In the genomic region with DNA sequence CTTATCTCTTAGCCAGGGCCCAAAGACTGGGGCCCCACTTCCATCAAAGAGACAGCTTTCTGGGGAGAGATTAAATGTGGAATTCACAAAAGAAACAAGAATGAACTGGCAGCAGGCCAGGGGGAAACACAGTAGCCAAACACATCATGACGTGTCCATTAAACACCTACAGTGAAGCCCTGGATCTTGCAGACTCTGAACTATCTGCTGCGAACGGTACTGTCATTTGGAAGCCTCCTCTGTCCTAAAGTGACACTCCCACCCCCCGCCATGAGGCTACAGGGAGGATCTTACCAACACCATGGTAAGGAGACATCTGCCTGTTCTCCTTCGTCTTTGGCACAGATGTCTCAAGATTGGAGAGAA, we compare ENCODE assay signal across 12 mouse cellular contexts. TPM values are rescaled to one million over a fixed set of nuclear protein-coding genes. Genes with fewer than 3 reads are reported as not detected.
DNase-seq lines count a peak whose midpoint lies in the region; ATAC-seq and TF ChIP-seq lines count a peak whose summit lies in the region.
"Had no signal": no experiment of that assay in that cellular context is flagged by ENCODE, and none has a peak within 500 bp of the region (broad histone marks: within the 10 kb centered on the region; RNA-seq: fewer than 3 reads in every experiment).

No protein-coding gene starts in this region.

- peak overlapping the region; percentile 39; the same call in 1 of the 2 replicates for H3K27ac ChIP-seq in intestine, embryonic 14.5 days (ENCODE audit: low read depth)
- H3K27ac ChIP-seq in intestine, embryonic 15.5 days = no peak overlapping the region
- H3K27ac ChIP-seq in lung, embryonic 16.5 days (ENCODE audit: low read length) = peak overlapping the region; percentile 7; the same call in 1 of the 2 replicates
- H3K27ac ChIP-seq in lung, postnatal 0 days (ENCODE audit: low read length) = no peak overlapping the region
- peak overlapping the region; percentile 50 for H3K27ac ChIP-seq in heart, embryonic 15.5 days
- H3K27ac ChIP-seq: limb, embryonic 15.5 days had no signal

- DNase-seq in intestine, embryonic 14.5 days (ENCODE audit: low spot score) = no peak
- no peak for DNase-seq in lung, postnatal 0 days (ENCODE audit: low spot score)
- DNase-seq in spleen, postnatal 10 days (ENCODE audit: low spot score in 2 of 2) = no peak
- no peak for DNase-seq in adrenal gland, postnatal 25 days
- DNase-seq: kidney, adult 9 months had no signal

- TF ChIP-seq EP300 in lung, postnatal 0 days (IDR thresholded peaks at IDR 0.05) = no peak

- H3K9me3 ChIP-seq in intestine, embryonic 14.5 days (ENCODE audit: control insufficient read depth, low read length) = no peaks in the 10 kb centered on the region
- no peaks in the 10 kb centered on the region for H3K9me3 ChIP-seq in intestine, embryonic 15.5 days
- no peaks in the 10 kb centered on the region for H3K9me3 ChIP-seq in lung, embryonic 16.5 days (ENCODE audit: control insufficient read depth, low read length)
- no peaks in the 10 kb centered on the region for H3K9me3 ChIP-seq in lung, postnatal 0 days (ENCODE audit: low read length)
- no peaks in the 10 kb centered on the region for H3K9me3 ChIP-seq in heart, embryonic 15.5 days (replicated peaks)
- H3K9me3 ChIP-seq: limb, embryonic 15.5 days had no signal

- 0 out of 2 replicates have a peak overlapping the region, but pooled peaks have one; percentile 1 for H3K4me2 ChIP-seq in intestine, embryonic 14.5 days (ENCODE audit: low read length)
- H3K4me2 ChIP-seq in intestine, embryonic 15.5 days (replicated peaks) = no peak overlapping the region
- H3K4me2 ChIP-seq in lung, embryonic 16.5 days (ENCODE audit: low read depth, low read length) = peak overlapping the region; percentile 9; the same call in 1 of the 2 replicates
- H3K4me2 ChIP-seq in lung, postnatal 0 days (replicated peaks; ENCODE audit: low read depth, low read length) = no peak overlapping the region
- H3K4me2 ChIP-seq in heart, embryonic 15.5 days = peak overlapping the region; percentile 48
- H3K4me2 ChIP-seq: limb, embryonic 15.5 days had no signal

- H3K27me3 ChIP-seq in intestine, embryonic 14.5 days (replicated peaks; ENCODE audit: control insufficient read depth, insufficient read depth, low read length) = no peaks in the 10 kb centered on the region
- no peaks in the 10 kb centered on the region for H3K27me3 ChIP-seq in intestine, embryonic 15.5 days (replicated peaks)
- H3K27me3 ChIP-seq in lung, embryonic 16.5 days (ENCODE audit: control insufficient read depth, insufficient read depth, low read depth, low read length) = no peaks in the 10 kb centered on the region
- no peaks in the 10 kb centered on the region for H3K27me3 ChIP-seq in lung, postnatal 0 days (replicated peaks; ENCODE audit: insufficient read depth, low read length)
- H3K27me3 ChIP-seq in heart, embryonic 15.5 days = no peaks in the 10 kb centered on the region
- H3K27me3 ChIP-seq: limb, embryonic 15.5 days had no signal

- ATAC-seq in intestine, embryonic 14.5 days (replicated peaks; ENCODE audit: low FRiP score, low TSS enrichment, low read depth) = no peak
- no peak for ATAC-seq in intestine, embryonic 15.5 days
- ATAC-seq in lung, embryonic 16.5 days (ENCODE audit: low read depth) = peak; percentile 30
- no peak for ATAC-seq in lung, postnatal 0 days
- ATAC-seq in heart, embryonic 15.5 days (replicated peaks; ENCODE audit: insufficient number of reproducible peaks, insufficient read depth, low FRiP score, low read depth) = no peak
- ATAC-seq in megakaryocyte progenitor cell, adult 5-6 weeks (replicated peaks; ENCODE audit: poor library complexity) = peak; percentile 24
- ATAC-seq: forebrain, embryonic 16.5 days had no signal

- no peak for TF ChIP-seq CTCF in lung, postnatal 0 days (IDR thresholded peaks at IDR 0.05)

- 24% methylated on average over 5 of the region's 5 CpGs for WGBS in intestine, embryonic 14.5 days
- WGBS in intestine, embryonic 15.5 days = 29% methylated on average over 5 of the region's 5 CpGs
- 16% methylated on average over 5 of the region's 5 CpGs for WGBS in lung, embryonic 16.5 days
- WGBS in lung, postnatal 0 days = 21% methylated on average over 5 of the region's 5 CpGs
- 17% methylated on average over 5 of the region's 5 CpGs for WGBS in heart, embryonic 15.5 days

- H3K36me3 ChIP-seq in intestine, embryonic 14.5 days (ENCODE audit: control insufficient read depth, insufficient read depth, low read length) = no peaks in the 10 kb centered on the region
- no peaks in the 10 kb centered on the region for H3K36me3 ChIP-seq in intestine, embryonic 15.5 days
- no peaks in the 10 kb centered on the region for H3K36me3 ChIP-seq in lung, embryonic 16.5 days (ENCODE audit: control insufficient read depth, insufficient read depth, low read length)
- H3K36me3 ChIP-seq in lung, postnatal 0 days (ENCODE audit: insufficient read depth, low read length) = no peaks in the 10 kb centered on the region
- no peaks in the 10 kb centered on the region for H3K36me3 ChIP-seq in heart, embryonic 15.5 days
- H3K36me3 ChIP-seq: limb, embryonic 15.5 days had no signal

- H3K4me1 ChIP-seq in intestine, embryonic 14.5 days (replicated peaks; ENCODE audit: control insufficient read depth, insufficient read depth, low read length) = peaks cover 22% of the 10 kb centered on the region
- H3K4me1 ChIP-seq in intestine, embryonic 15.5 days (replicated peaks) = peaks cover 15% of the 10 kb centered on the region
- peaks cover 21% of the 10 kb centered on the region for H3K4me1 ChIP-seq in lung, embryonic 16.5 days (replicated peaks; ENCODE audit: control insufficient read depth, insufficient read depth, low read length)
- no peaks in the 10 kb centered on the region for H3K4me1 ChIP-seq in lung, postnatal 0 days (ENCODE audit: insufficient read depth, low read depth, low read length)
- H3K4me1 ChIP-seq in heart, embryonic 15.5 days (replicated peaks) = peaks cover 22% of the 10 kb centered on the region

- no peak overlapping the region for H3K4me3 ChIP-seq in intestine, embryonic 14.5 days (ENCODE audit: low read depth, low read length)
- no peak overlapping the region for H3K4me3 ChIP-seq in intestine, embryonic 15.5 days (replicated peaks)
- no peak overlapping the region for H3K4me3 ChIP-seq in lung, embryonic 16.5 days (ENCODE audit: low read length)
- no peak overlapping the region for H3K4me3 ChIP-seq in lung, postnatal 0 days (ENCODE audit: low read depth, low read length)
- H3K4me3 ChIP-seq in heart, embryonic 15.5 days = peak overlapping the region; percentile 11; the same call in 1 of the 2 replicates
- H3K4me3 ChIP-seq: limb, embryonic 15.5 days had no signal

- no peak overlapping the region for H3K9ac ChIP-seq in intestine, embryonic 14.5 days (ENCODE audit: low read length)
- no peak overlapping the region for H3K9ac ChIP-seq in intestine, embryonic 15.5 days
- no peak overlapping the region for H3K9ac ChIP-seq in lung, embryonic 16.5 days (ENCODE audit: low read length)
- no peak overlapping the region for H3K9ac ChIP-seq in lung, postnatal 0 days (replicated peaks; ENCODE audit: low read depth)
- H3K9ac ChIP-seq in heart, embryonic 15.5 days = no peak overlapping the region
- H3K9ac ChIP-seq: limb, embryonic 15.5 days had no signal

RNA-seq across cellular contexts. Expression of gene Colec11, which starts 1.0 kb away (rescaled TPM):
- 1.1 and 1.2 TPM in 2 replicates for polyA plus RNA-seq in intestine, embryonic 14.5 days (2014; fragmentation: Nextera tagmentation; extraction: Ambion mirVana)
- polyA plus RNA-seq in intestine, embryonic 15.5 days (2015; fragmentation: Nextera tagmentation; extraction: Ambion mirVana) = 1.6 and 1.8 TPM in 2 replicates
- polyA plus RNA-seq in lung, embryonic 16.5 days (2015; fragmentation: Nextera tagmentation; extraction: Ambion mirVana) = 4.3 and 5.0 TPM in 2 replicates
- polyA plus RNA-seq in lung, postnatal 0 days (2015; fragmentation: Nextera tagmentation; extraction: Ambion mirVana) = 2.2 and 2.8 TPM in 2 replicates
- polyA plus RNA-seq in heart, embryonic 15.5 days (2015; fragmentation: Nextera tagmentation; extraction: Ambion mirVana) = 17.5 TPM in 2 replicates
- total RNA-seq in megakaryocyte progenitor cell, adult 5-6 weeks (2015) = not detected in 2 replicates
- total RNA-seq in megakaryocyte progenitor cell, adult 5-6 weeks (2017) = 0.17 and 0.95 TPM in 2 replicates
- 3.7 and 4.0 TPM in 2 replicates for total RNA-seq in adrenal gland, postnatal 25 days (2021)

RNA-seq across cellular contexts. Expression of gene Rps7, which starts 13.6 kb away (rescaled TPM):
- 988 and 1,086 TPM in 2 replicates for polyA plus RNA-seq in intestine, embryonic 14.5 days (2014; fragmentation: Nextera tagmentation; extraction: Ambion mirVana)
- 676 and 798 TPM in 2 replicates for polyA plus RNA-seq in intestine, embryonic 15.5 days (2015; fragmentation: Nextera tagmentation; extraction: Ambion mirVana)
- polyA plus RNA-seq in lung, embryonic 16.5 days (2015; fragmentation: Nextera tagmentation; extraction: Ambion mirVana) = 625 and 691 TPM in 2 replicates
- polyA plus RNA-seq in lung, postnatal 0 days (2015; fragmentation: Nextera tagmentation; extraction: Ambion mirVana) = 575 and 592 TPM in 2 replicates
- 344 and 408 TPM in 2 replicates for polyA plus RNA-seq in heart, embryonic 15.5 days (2015; fragmentation: Nextera tagmentation; extraction: Ambion mirVana)
- total RNA-seq in megakaryocyte progenitor cell, adult 5-6 weeks (2015) = 2,571 and 2,731 TPM in 2 replicates
- total RNA-seq in megakaryocyte progenitor cell, adult 5-6 weeks (2017) = 4,806 and 4,883 TPM in 2 replicates
- total RNA-seq in adrenal gland, postnatal 25 days (2021) = 380 and 399 TPM in 2 replicates

RNA-seq across cellular contexts. Expression of gene Rnaseh1, which starts 27.3 kb away (rescaled TPM):
- 29.2 and 30.0 TPM in 2 replicates for polyA plus RNA-seq in intestine, embryonic 14.5 days (2014; fragmentation: Nextera tagmentation; extraction: Ambion mirVana)
- polyA plus RNA-seq in intestine, embryonic 15.5 days (2015; fragmentation: Nextera tagmentation; extraction: Ambion mirVana) = 26.1 and 27.9 TPM in 2 replicates
- 29.6 and 30.8 TPM in 2 replicates for polyA plus RNA-seq in lung, embryonic 16.5 days (2015; fragmentation: Nextera tagmentation; extraction: Ambion mirVana)
- 18.9 and 21.5 TPM in 2 replicates for polyA plus RNA-seq in lung, postnatal 0 days (2015; fragmentation: Nextera tagmentation; extraction: Ambion mirVana)
- 17.3 and 20.4 TPM in 2 replicates for polyA plus RNA-seq in heart, embryonic 15.5 days (2015; fragmentation: Nextera tagmentation; extraction: Ambion mirVana)
- total RNA-seq in megakaryocyte progenitor cell, adult 5-6 weeks (2015) = 29.7 and 29.9 TPM in 2 replicates
- 25.7 and 31.9 TPM in 2 replicates for total RNA-seq in megakaryocyte progenitor cell, adult 5-6 weeks (2017)
- 16.1 and 19.6 TPM in 2 replicates for total RNA-seq in adrenal gland, postnatal 25 days (2021)

RNA-seq across cellular contexts. Expression of gene Allc, which starts 39.8 kb away (rescaled TPM):
- polyA plus RNA-seq in intestine, embryonic 14.5 days (2014; fragmentation: Nextera tagmentation; extraction: Ambion mirVana) = not detected in 2 replicates
- not detected in 2 replicates for polyA plus RNA-seq in intestine, embryonic 15.5 days (2015; fragmentation: Nextera tagmentation; extraction: Ambion mirVana)
- not detected in 2 replicates for polyA plus RNA-seq in lung, embryonic 16.5 days (2015; fragmentation: Nextera tagmentation; extraction: Ambion mirVana)
- not detected in 2 replicates for polyA plus RNA-seq in lung, postnatal 0 days (2015; fragmentation: Nextera tagmentation; extraction: Ambion mirVana)
- 0.13 TPM in 1 of 2 replicates, not detected in the other for polyA plus RNA-seq in heart, embryonic 15.5 days (2015; fragmentation: Nextera tagmentation; extraction: Ambion mirVana)
- not detected in 2 replicates for total RNA-seq in megakaryocyte progenitor cell, adult 5-6 weeks (2015)
- total RNA-seq in megakaryocyte progenitor cell, adult 5-6 weeks (2017) = not detected in 2 replicates
- total RNA-seq in adrenal gland, postnatal 25 days (2021) = not detected in 2 replicates
- total RNA-seq: heart, adult 18-20 months had no signal
- polyA plus RNA-seq: limb, embryonic 15.5 days had no signal

RNA-seq across cellular contexts. Expression of gene Adi1, which starts 52.9 kb away (rescaled TPM):
- 76.4 and 78.7 TPM in 2 replicates for polyA plus RNA-seq in intestine, embryonic 14.5 days (2014; fragmentation: Nextera tagmentation; extraction: Ambion mirVana)
- polyA plus RNA-seq in intestine, embryonic 15.5 days (2015; fragmentation: Nextera tagmentation; extraction: Ambion mirVana) = 89.4 and 92.1 TPM in 2 replicates
- 83.1 and 84.0 TPM in 2 replicates for polyA plus RNA-seq in lung, embryonic 16.5 days (2015; fragmentation: Nextera tagmentation; extraction: Ambion mirVana)
- polyA plus RNA-seq in lung, postnatal 0 days (2015; fragmentation: Nextera tagmentation; extraction: Ambion mirVana) = 54.5 TPM in 2 replicates
- polyA plus RNA-seq in heart, embryonic 15.5 days (2015; fragmentation: Nextera tagmentation; extraction: Ambion mirVana) = 41.1 and 48.7 TPM in 2 replicates
- total RNA-seq in megakaryocyte progenitor cell, adult 5-6 weeks (2015) = 125 and 137 TPM in 2 replicates
- total RNA-seq in megakaryocyte progenitor cell, adult 5-6 weeks (2017) = 26.7 and 32.3 TPM in 2 replicates
- total RNA-seq in adrenal gland, postnatal 25 days (2021) = 79.7 and 98.2 TPM in 2 replicates

Comparison
In these comparisons a context has a peak if more than half of its experiments do, and no peak if none do; other contexts are left out.
1. ATAC-seq: peak in lung, embryonic 16.5 days (single experiment) and megakaryocyte progenitor cell, adult 5-6 weeks (single experiment); none in intestine, embryonic 14.5 days (single experiment), intestine, embryonic 15.5 days (single experiment), lung, postnatal 0 days (single experiment) and heart, embryonic 15.5 days (single experiment).
2. H3K27ac ChIP-seq: peak in intestine, embryonic 14.5 days (single experiment), lung, embryonic 16.5 days (single experiment) and heart, embryonic 15.5 days (single experiment); none in intestine, embryonic 15.5 days (single experiment) and lung, postnatal 0 days (single experiment).
3. H3K4me2 ChIP-seq: peak in intestine, embryonic 14.5 days (single experiment), lung, embryonic 16.5 days (single experiment) and heart, embryonic 15.5 days (single experiment); none in intestine, embryonic 15.5 days (single experiment) and lung, postnatal 0 days (single experiment).